Mouse (Mus musculus) lung, embryonic 14.5 days (tissue): ENCODE data around the gene Adprhl2. TPM values are rescaled to one million over a fixed set of nuclear protein-coding genes. Genes with fewer than 3 reads are reported as not detected.

Experiments
- ATAC-seq: fragments of 200-750 bp; cut with Nextera tagmentation; 2 replicates; pipeline ENCODE4 v1.8.0; 2017; ENCODE audit warnings: mild to moderate bottlenecking, moderate TSS enrichment, moderate library complexity; ENCODE audit not compliant: insufficient read depth
- DNase-seq: peaks from one replicate; pipeline ENCODE4 v3.0.0-alpha.2; 2015
- H3K27ac ChIP-seq: fragments of 300-500 bp; sonication (generic); 2 replicates; pipeline ENCODE4 v1.5.1; 2014; ENCODE audit warnings: low read depth, mild to moderate bottlenecking, moderate library complexity
- H3K27me3 ChIP-seq: fragments of 300-500 bp; sonication (generic); 2 replicates; pipeline ENCODE4 v1.6.1; 2014; ENCODE audit warnings: low read length, control low read depth; ENCODE audit not compliant: insufficient read depth
- H3K36me3 ChIP-seq: fragments of 300-500 bp; sonication (generic); 2 replicates; pipeline ENCODE4 v1.6.1; 2014; ENCODE audit warnings: control low read depth; ENCODE audit not compliant: insufficient read depth
- H3K4me1 ChIP-seq: fragments of 300-500 bp; sonication (generic); 2 replicates; pipeline ENCODE4 v1.6.1; 2014; ENCODE audit warnings: antibody characterized with exemption, control low read depth; ENCODE audit not compliant: insufficient read depth
- H3K4me2 ChIP-seq: fragments of 300-500 bp; sonication (generic); 2 replicates; pipeline ENCODE4 v1.6.1; 2014; ENCODE audit warnings: mild to moderate bottlenecking
- H3K4me3 ChIP-seq: fragments of 300-500 bp; sonication (generic); 2 replicates; pipeline ENCODE4 v1.5.1; 2014; ENCODE audit warnings: low read depth, low read length
- H3K9ac ChIP-seq: fragments of 300-500 bp; sonication (generic); 2 replicates; pipeline ENCODE4 v1.6.1; 2014
- H3K9me3 ChIP-seq: fragments of 300-500 bp; sonication (generic); 2 replicates; pipeline ENCODE4 v1.6.1; 2016; ENCODE audit warnings: low read depth, low read length, control low read depth
- CTCF ChIP-seq: IDR thresholded peaks from 2 replicates; pipeline ENCODE4 v1.5.1; 2016; ENCODE audit warnings: antibody characterized with exemption, low read depth
- WGBS: fragments of 180-500 bp; shearing (Covaris S2); extraction: QIAGEN DNeasy Blood & Tissue Kit; methylation state at CpG from one replicate; pipeline ENCODE4 v1.1.7; 2014; 5-methylcytosine and 5-hydroxymethylcytosine counted together
- polyA plus RNA-seq: library from polyadenylated mRNA; unstranded; fragments of >200 nt; fragmentation: Nextera tagmentation; extraction: Ambion mirVana; gene quantifications from 2 replicates; pipeline ENCODE4 v1.2.1, GENCODE M21; 2014

The Adprhl2 gene
- polyA plus RNA-seq, 1 experiment from 2014 or later, result 56.8 TPM

DNA sequence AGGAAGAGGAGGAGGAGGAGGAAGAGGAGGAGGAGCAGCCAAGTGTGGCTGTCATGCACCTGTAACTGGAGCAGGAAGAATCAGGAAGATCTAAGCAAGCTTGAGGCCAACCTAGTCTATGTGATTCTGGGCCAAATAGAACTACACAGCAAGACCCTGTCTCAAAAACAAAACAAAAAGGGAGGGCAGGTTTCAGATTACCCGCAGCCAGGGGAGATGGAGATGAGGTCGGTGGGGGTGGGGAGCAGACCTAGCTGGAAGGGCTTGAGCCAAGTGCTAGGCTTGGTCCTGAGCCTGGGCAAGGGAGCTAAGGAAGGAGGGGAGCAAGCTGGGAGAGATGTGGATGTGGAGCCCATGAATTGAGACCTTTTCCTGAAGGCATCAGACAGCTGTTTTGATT is 14.7 kb downstream of the Adprhl2 start:
- Histone ChIP-seq H3K4me3 (no peak overlapping the region), H3K4me1 (no peaks in the 10 kb centered on the region), H3K27ac (no peak overlapping the region), H3K9me3 (no peaks in the 10 kb centered on the region), H3K36me3 (no peaks in the 10 kb centered on the region), H3K4me2 (no peak overlapping the region), H3K27me3 (peaks cover 14% of the 10 kb centered on the region), H3K9ac (no peak overlapping the region)
- no peak for ATAC-seq
- DNase-seq, result no peak
- 11% methylated on average over 2 of the region's 2 CpGs for whole genome bisulfite sequencing
- no peak for TF ChIP-seq CTCF

- WGBS, result 83% methylated on average over 6 of the region's 6 CpGs
- DNase-seq (no peak), ATAC-seq (no peak)
These were observed 15.4 kb downstream of the Adprhl2 start for GRCm38 (mm10) chr4:126306058-126306457.

GRCm38 (mm10) chr4:126305428-126305827 is 16.1 kb downstream of the Adprhl2 start:
- no peak for ATAC-seq
- H3K4me2 ChIP-seq, result no peak overlapping the region
- 80% methylated on average over 1 of the region's 1 CpGs for WGBS
- no peaks in the 10 kb centered on the region for H3K9me3 ChIP-seq
- DNase-seq, result no peak
- H3K9ac ChIP-seq, result no peak overlapping the region
- no peak for TF ChIP-seq CTCF
- no peak overlapping the region for H3K27ac ChIP-seq
- H3K4me1 ChIP-seq, result 0 out of 2 replicates have a peak, but pooled peaks cover 5% of the 10 kb centered on the region
- H3K4me3 ChIP-seq, result no peak overlapping the region
- peaks cover 28% of the 10 kb centered on the region for H3K27me3 ChIP-seq
- H3K36me3 ChIP-seq, result no peaks in the 10 kb centered on the region

More at GRCm38 (mm10) chr4:126306058-126306457, 15.4 kb downstream of the Adprhl2 start:
- H3K4me2 ChIP-seq, result no peak overlapping the region
- H3K27ac ChIP-seq, result no peak overlapping the region
- no peak overlapping the region for H3K9ac ChIP-seq
- TF ChIP-seq CTCF, result peak; percentile 27
- no peaks in the 10 kb centered on the region for H3K36me3 ChIP-seq
- H3K9me3 ChIP-seq, result no peaks in the 10 kb centered on the region
- 0 out of 2 replicates have a peak, but pooled peaks cover 1% of the 10 kb centered on the region for H3K4me1 ChIP-seq
- H3K4me3 ChIP-seq, result no peak overlapping the region
- H3K27me3 ChIP-seq, result peaks cover 21% of the 10 kb centered on the region

DNA sequence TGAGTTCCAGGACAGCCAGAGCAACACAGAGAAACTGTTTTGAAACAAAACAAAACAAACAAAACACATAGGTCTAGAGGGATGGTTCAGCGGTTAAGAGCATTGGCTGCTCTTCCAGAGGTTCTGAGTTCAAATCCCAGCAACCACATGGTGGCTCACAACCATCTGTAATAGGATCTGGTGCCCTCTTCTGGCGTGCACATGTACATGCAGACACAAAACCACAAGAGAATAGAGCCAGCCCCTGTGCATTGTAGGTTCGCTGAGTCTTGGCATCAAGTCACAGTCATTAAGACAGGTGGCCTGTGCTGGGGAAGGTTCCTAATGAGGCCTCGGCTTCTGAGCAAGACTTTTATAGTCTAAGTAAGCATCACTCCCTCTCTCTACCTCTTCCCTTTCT is 17.6 kb downstream of the Adprhl2 start:
- DNase-seq (no peak), ATAC-seq (no peak)
- Histone ChIP-seq H3K4me3 (no peak overlapping the region), H3K9me3 (no peaks in the 10 kb centered on the region), H3K27me3 (peaks cover 37% of the 10 kb centered on the region), H3K27ac (no peak overlapping the region), H3K4me2 (no peak overlapping the region), H3K9ac (no peak overlapping the region), H3K4me1 (0 out of 2 replicates have a peak, but pooled peaks cover 5% of the 10 kb centered on the region), H3K36me3 (no peaks in the 10 kb centered on the region)
- 51% methylated on average over 4 of the region's 4 CpGs for WGBS
- TF ChIP-seq CTCF, result peak; percentile 50

GRCm38 (mm10) chr4:126301584-126302309 is 19.8 kb downstream of the Adprhl2 start:
- ATAC-seq, result peak; percentile 41; the same call in 1 of the 2 replicates
- peak overlapping the region; percentile 36 for H3K4me3 ChIP-seq
- TF ChIP-seq CTCF, result no peak
- H3K9me3 ChIP-seq, result no peaks in the 10 kb centered on the region
- 9% methylated on average over 27 of the region's 27 CpGs for WGBS
- peak overlapping the region; percentile 44 for H3K9ac ChIP-seq
- H3K36me3 ChIP-seq, result no peaks in the 10 kb centered on the region
- no peak overlapping the region for H3K27ac ChIP-seq
- peaks cover 51% of the 10 kb centered on the region for H3K27me3 ChIP-seq
- H3K4me2 ChIP-seq, result peak overlapping the region; percentile 73
- H3K4me1 ChIP-seq, result peaks cover 9% of the 10 kb centered on the region
- DNase-seq, result peak; percentile 31

GRCm38 (mm10) chr4:126300916-126301583 is 20.5 kb downstream of the Adprhl2 start:
- TF ChIP-seq CTCF, result no peak
- H3K27me3 ChIP-seq, result peaks cover 56% of the 10 kb centered on the region

DNA sequence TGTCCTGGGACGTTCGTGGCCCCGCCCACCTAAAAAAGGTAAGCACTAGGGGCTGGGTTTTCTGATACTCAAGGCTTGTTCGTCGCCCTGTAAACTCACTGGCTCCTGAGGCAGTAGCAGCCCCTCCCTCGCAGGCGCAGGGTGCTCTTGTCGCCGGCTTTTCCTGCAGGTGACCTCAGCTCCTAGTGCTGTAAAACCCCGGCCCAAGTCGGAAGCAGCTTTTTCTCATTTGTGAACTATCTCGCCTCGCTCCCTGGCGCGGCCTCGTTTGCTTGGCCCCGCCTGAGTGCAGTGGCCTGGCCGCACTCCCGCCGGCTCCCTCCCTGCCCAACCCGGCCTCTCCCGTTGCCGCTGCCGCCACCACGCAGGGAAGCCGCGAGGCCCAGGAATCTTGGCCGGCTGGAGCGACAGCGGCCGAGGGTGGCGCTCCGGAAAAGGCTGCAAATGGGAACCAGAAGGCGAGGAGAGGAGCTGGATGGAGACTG is 24.8 kb downstream of the Adprhl2 start:
- no peak for TF ChIP-seq CTCF
- H3K9ac ChIP-seq, result peak overlapping the region; percentile 54
- ATAC-seq (peak; percentile 60; the same call in 1 of the 2 replicates), DNase-seq (peak; percentile 71)
- H3K4me3 ChIP-seq, result peak overlapping the region; percentile 31
- H3K27me3 ChIP-seq, result peaks cover 41% of the 10 kb centered on the region
- H3K36me3 ChIP-seq, result no peaks in the 10 kb centered on the region
- H3K4me2 ChIP-seq, result peak overlapping the region; percentile 62
- H3K4me1 ChIP-seq, result peaks cover 11% of the 10 kb centered on the region
- H3K27ac ChIP-seq, result peak overlapping the region; percentile 50; the same call in 1 of the 2 replicates
- WGBS, result 1% methylated on average over 34 of the region's 34 CpGs
- H3K9me3 ChIP-seq, result no peaks in the 10 kb centered on the region

More at GRCm38 (mm10) chr4:126300916-126301583, 20.5 kb downstream of the Adprhl2 start:
- ATAC-seq (peak; percentile 12; the same call in 1 of the 2 replicates), DNase-seq (peak; percentile 45)
- H3K4me3 ChIP-seq, result peak overlapping the region; percentile 36
- no peaks in the 10 kb centered on the region for H3K36me3 ChIP-seq
- peak overlapping the region; percentile 73 for H3K4me2 ChIP-seq
- H3K27ac ChIP-seq, result no peak overlapping the region
- under 1% methylated on average over 49 of the region's 50 CpGs for whole genome bisulfite sequencing
- H3K9ac ChIP-seq, result peak overlapping the region; percentile 44
- H3K4me1 ChIP-seq, result peaks cover 11% of the 10 kb centered on the region
- H3K9me3 ChIP-seq, result no peaks in the 10 kb centered on the region
